ENCODE assay signal across 8 mouse cellular contexts in genomic region chr8:48222429-48222769, GRCm38 (mm10).
DNase-seq lines count a peak whose midpoint lies in the region; ATAC-seq and TF ChIP-seq lines count a peak whose summit lies in the region.

No protein-coding gene starts in this region.

- H3K27ac ChIP-seq in left cerebral cortex, adult 2 months = no peak overlapping the region

- TF ChIP-seq CTCF in left cerebral cortex, adult 2 months (IDR thresholded peaks at IDR 0.05) = peak; percentile 96

- intact Hi-C loops in left cerebral cortex, adult 2 months (cut with DNase I) = loop anchor here (1.0 to 10.0 kb wide), 7 partner anchors 305 to 1605 kb away; partner anchors contain the start of gene Tenm3

- peak; percentile 89 for ATAC-seq in common myeloid progenitor, adult 5-6 weeks (replicated peaks; ENCODE audit: low read depth, poor library complexity, severe bottlenecking)
- ATAC-seq in megakaryocyte progenitor cell, adult 5-6 weeks (replicated peaks; ENCODE audit: poor library complexity) = peak; percentile 90
- no peak for ATAC-seq in monocyte, adult 5-6 weeks (replicated peaks; ENCODE audit: insufficient number of reproducible peaks, low FRiP score, low TSS enrichment, poor library complexity, severe bottlenecking)

- H3K4me3 ChIP-seq in left cerebral cortex, adult 2 months = peak overlapping the region; percentile 38

- peak; percentile 84 to 86 for DNase-seq in adrenal gland, adult 18-20 months (ENCODE audit: low spot score in 2 of 2)
- peak; percentile 96 for DNase-seq in gastrocnemius, postnatal 10 days
- DNase-seq in hindlimb bud, embryonic 11.5 days (ENCODE audit: extremely low spot score, low read depth, low spot score) = peak; percentile 75
- peak; percentile 86 to 91 for DNase-seq in left cerebral cortex, adult 2 months (ENCODE audit: extremely low spot score in 1 of 2, low spot score in 2 of 2)
- peak; percentile 86 for DNase-seq in right cerebral cortex, postnatal 25 days
